Mouse (Mus musculus): ENCODE data around the gene Tdg.
A peak's percentile ranks its signal among the peaks of the same experiment; 100 is the strongest.

The Tdg gene

DNA sequence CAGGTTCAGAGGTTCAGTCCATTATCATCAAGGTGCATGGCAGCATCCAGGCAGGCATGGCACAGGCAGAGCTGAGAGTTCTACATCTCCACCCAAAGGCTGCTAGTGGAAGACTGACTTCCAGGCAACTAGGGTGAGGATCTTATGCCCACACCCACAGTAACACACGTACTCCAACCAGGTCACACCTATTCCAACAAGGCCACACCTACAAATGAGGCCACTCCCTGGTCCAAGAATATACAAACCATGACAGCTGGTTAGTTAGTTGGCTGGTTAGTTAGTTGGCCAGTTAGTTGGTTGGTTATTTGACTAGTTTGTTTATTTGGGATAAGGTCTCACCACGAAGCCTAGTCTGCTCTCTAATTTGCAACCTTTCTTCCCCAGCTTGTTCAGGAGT is 33.7 kb downstream of the Tdg start:
- no peak for DNase-seq (ENCODE audit: low spot score)

DNA sequence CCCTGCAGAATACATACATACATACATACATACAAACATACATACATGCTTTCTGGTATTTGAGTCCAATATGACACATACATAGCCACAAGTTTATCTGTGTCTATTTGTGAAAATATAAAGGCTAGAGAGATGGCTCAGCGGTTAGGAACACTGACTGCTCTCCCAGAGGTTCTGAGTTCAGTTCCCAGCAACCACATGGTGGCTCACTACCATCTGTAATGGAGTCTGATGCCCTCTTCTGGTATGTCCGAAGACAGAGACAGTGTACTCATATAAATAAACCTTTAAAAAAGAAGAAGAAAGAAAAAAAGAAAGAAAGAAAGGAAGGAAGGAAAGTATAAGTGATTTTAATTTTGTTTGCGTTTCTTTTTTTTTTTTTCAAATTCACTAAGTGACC is 36.3 kb downstream of the Tdg start:
- DNase-seq (ENCODE audit: low spot score): no peak

DNA sequence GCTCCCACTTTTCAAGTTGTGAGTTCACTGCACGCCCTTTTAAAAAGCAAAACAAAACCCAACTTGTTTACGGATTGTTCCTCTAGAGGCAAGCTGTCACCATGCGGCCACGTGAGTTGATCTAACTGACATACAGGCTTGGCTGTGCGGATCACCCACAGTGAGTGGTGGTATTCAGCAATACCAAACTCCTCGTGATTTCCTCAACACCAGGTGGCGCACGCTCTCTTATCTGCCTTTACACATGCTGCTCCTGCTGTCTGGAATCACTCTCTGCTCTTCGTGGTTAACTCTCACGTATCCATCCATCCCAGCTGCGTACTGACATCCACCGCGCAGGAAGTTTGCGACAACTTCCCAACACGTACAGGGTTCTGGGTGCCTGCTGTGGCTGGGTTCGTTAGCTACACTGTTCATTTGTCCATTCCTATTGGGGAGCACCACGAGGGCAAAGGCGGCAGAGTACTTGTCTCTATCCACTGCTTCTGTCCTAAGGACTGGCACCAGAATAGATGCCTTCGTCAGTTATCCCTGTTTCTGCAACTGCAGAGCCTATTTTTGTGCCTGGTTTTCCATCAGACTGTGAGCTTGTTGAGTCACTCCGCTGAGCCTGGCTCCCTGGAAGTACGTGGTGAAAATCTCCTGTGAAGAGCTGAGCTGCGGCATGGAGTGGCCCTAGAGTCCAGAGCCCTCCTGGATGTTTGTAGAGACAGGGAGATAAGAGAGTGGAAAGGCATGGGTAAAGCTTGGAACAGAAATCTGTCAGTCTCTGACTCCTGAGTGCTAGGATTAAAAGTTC is 37.0 kb downstream of the Tdg start:
- DNase-seq (ENCODE audit: low spot score): peak; percentile 78

DNA sequence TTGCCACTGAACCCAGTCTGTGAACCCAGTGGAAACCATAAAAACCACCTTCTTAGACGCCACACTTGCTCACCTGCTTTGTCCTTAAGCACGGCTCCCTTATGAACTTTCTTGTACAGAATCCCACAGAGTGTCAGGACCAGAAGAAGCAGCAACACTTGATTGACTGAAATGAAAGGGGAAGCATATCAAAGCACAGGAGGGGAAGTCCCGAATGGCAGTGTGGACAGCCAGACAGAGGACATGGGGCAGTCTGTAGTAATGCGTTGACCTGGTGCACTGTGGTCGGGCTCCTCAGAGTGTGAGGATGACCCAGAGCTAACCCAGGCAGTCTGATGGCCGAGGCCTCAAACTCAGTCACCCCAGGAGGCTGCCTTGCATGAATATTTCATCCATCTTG is 40.6 kb downstream of the Tdg start:
- DNase-seq (ENCODE audit: low spot score): no peak

DNA sequence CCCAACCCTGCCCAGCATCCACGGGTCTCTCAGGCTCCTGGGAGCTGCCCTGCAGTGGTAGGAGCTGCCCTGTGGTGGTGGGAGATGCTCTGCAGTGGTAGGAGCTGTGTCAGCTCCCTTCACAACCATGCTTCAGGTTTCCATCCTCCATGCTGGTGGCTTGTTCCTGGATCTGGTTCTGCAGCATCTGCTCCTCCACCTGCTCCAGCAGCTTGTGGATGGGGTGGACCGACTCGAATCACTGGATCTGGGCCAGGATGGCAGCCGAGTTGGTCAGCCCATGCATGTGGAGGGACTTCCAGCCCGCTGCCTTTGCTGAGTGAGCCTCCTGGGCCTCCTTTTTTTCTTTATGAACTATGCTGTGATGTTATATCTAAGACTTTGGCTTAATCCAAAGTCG is 47.3 kb downstream of the Tdg start:
- DNase-seq (ENCODE audit: low spot score): no peak

DNA sequence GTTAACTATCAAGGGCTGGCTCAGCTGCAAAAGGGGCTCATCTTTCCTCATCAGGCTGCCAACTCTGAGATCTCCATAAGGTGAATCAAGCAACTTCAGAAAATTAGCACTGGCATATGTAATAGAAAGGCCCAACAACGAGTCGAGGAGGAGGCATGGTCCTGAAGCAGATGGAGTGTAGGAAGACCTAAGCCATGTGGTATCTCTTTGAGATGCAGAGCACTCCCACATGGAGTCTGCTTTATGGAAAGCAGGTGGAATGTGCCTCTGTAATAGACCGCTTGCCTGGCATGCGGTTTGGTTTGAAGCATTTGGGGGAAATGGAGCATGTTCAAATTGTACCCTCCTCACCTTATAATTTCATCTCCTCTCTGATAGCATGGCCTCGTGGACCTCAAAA is 51.1 kb downstream of the Tdg start:
- no peak for DNase-seq (ENCODE audit: low spot score)

DNA sequence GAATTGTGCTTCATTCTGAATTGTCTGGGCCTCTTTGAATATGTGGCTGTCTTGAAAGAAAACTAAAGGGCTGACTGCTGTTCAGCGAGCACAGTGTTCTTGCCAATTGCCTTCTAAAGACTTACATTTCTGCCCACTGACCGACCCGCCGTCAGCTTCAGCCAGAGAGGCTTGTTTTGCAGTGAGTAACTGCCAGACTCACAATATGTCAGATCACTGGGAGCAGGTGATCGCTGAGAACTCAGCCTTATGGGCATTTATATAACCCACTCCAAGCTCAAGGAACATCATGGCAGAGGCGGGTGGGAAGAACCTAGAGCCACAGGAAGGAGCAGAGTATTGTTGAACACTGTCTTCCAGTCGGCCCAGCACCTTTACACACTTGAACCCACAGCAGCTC is 52.0 kb downstream of the Tdg start:
- no peak for DNase-seq (ENCODE audit: low spot score)

DNA sequence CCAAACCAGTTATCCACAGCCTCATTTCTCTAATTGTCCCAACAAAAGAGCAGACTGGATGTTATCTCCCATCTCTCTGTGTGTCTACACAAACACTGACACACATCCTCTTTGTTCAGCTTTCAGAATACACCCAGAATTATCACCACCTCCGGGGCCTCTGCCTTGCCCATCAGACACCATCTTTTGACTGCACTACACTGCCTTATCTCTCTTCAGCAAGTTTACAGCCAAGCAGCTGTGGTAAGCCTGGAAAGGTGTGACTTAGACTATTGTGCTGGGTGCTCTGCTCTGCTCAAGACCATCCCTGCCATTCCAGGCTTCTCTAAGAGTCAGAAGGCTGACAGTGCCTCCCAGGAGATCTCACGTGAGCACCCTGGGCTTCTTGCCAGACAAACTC is 55.8 kb downstream of the Tdg start:
- no peak for DNase-seq (ENCODE audit: low spot score)

DNA sequence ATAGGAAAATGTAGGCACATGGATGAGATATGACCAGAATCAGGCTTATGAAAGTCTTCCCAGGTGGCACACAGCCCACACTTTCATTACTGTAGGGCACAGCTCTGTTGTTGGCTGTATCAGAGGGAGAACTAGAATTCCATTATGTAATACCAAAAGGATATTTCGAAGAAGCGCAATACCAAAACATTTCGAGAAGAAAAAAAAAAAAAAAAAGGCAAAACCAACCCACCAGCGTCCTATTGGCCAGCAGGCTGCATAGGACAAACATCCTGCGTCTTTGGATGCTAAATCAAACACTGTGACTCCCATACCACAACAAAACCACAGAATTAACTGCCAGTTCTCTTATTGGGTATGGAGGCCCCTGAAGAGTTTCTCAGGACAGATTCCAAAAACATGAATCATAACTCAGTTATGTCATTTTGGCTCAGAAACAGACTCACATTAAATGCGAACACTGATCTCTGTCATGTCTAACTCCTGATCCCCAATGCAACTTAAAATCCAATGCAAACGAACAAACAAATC is 60.1 kb downstream of the Tdg start:
- no peak for DNase-seq (ENCODE audit: low spot score)

DNA sequence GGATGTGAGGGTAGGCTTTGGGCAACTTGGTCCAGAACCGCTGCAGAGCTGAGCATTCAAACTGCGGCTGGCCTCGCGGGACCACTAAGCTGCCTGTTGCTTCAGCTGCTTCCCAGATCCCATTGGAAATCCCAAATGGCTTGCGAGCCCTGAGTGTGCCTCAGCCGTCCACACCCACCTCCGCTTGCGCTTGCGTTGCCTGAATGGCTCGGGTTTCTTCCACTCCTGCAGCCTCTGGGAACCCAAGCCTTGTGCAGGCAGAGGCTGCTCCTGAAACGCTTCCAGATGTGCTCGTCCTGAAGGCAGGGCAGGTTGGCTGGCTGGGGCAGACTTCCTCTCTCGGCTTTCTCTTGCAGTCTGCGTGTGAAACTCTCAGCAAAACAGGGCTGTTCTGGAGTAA is 60.9 kb downstream of the Tdg start, which contains the start of gene Glt8d2:
Gene Glt8d2, minus strand, starts transcription at position 157 of the 400 bp plus-strand sequence.
- DNase-seq (ENCODE audit: low spot score): peak; percentile 26

DNA sequence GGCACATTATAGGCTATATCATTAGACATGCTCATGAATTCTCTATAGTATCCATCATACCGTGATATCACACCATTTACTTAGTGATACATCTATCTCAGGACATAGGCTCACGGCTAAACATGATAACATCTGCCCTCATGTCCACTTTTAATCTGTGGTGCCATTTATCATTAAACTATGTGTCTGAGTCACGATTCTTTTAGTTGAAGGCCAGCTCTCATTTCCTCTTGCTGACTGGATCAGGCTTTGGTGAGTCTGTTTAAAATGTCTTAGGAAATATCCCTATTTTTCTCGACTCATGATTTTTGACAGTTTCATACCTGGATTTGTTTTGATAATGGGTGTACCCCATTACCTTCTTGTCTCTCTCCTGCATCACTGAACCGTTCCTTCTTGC is 66.3 kb downstream of the Tdg start, which contains the start of gene Hcfc2:
Gene Hcfc2, plus strand, starts transcription at position 205 of the 400 bp plus-strand sequence.
- no peak for DNase-seq (ENCODE audit: low spot score)

DNA sequence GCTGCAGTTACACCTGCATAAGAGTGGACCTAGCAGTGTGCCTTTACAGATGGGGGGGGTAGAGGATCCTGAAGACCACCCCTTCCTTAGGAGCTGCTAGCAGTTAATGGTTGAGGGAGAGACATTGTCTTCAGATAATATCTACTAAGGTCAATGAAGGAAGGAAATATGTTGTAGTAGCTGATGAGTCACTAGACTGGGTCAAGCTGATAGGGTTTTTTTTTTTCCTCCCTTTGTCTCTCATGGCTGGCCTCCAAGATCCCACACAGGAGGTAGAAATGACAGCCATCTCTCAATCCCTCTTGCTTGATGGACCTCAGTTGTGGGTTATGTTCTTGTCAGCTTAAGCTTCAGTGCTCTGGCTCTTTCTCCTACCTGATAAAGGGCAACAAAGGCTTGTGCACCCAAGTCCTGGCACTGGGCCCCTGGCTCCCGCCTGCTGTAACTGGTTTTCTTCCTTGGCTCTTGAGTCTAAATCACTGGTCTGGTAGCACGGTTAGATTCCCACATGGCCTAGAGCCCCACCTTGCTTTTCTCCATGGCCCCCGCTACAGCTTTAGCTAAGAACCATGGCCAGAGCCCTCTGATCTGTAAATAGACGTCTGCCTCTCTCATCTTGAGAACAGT is 66.9 kb downstream of the Tdg start:
- no peak for DNase-seq (ENCODE audit: low spot score)

DNA sequence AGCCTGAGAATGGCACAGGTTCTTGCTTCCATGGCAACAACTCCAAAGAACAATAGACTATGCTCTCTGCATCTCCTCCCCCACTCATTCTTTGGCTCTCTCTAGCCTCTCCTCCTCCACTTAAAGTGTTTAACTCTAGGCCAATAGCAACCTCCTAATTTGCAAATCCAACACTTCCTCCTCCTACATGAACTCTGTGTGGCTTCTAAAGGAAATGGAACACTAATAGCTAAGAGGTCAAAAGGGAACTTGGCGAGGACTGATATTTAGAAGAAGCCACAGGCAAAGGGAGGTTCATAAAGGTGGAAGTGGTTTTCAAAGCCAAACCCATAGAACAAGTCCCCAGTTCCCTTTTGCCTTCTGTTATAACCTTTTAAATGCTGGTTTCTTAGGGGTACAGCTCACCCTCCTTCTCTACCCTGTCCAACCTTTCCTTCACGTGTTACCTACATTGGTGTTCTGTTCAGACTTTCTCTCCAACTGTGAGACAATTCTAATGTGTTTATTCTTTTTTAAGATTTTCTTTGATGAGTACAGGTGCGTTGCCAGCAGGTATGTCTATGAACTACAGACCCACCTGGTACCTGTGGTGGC is 67.8 kb downstream of the Tdg start:
- DNase-seq (ENCODE audit: low spot score): no peak

DNA sequence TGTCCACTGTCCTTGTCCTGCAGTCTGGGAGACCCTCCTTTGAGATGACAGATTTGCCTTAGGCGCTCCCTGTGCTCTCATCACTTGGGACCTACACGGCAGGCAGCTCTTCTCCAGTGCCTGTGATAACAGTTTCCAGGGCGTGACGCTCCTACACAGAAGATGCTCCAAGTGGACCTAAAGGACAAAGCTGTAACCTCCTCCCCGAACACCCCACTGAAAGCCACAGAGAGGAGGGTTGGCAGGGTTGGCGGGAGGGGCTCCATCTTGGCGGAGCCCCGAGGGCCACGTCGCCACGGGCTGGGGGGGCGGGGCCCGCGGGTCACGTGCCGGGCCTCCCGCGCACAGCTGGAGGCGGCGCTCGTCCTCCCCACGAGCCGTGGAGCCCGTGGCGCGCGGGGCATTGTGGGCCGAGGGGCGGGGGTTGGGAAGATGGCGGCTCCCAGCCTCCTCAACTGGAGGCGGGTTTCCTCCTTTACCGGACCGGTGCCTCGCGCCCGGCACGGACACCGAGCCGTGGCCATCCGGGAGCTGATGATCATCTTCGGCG is 69.2 kb downstream of the Tdg start:
- DNase-seq (ENCODE audit: low spot score): peak; percentile 87

DNA sequence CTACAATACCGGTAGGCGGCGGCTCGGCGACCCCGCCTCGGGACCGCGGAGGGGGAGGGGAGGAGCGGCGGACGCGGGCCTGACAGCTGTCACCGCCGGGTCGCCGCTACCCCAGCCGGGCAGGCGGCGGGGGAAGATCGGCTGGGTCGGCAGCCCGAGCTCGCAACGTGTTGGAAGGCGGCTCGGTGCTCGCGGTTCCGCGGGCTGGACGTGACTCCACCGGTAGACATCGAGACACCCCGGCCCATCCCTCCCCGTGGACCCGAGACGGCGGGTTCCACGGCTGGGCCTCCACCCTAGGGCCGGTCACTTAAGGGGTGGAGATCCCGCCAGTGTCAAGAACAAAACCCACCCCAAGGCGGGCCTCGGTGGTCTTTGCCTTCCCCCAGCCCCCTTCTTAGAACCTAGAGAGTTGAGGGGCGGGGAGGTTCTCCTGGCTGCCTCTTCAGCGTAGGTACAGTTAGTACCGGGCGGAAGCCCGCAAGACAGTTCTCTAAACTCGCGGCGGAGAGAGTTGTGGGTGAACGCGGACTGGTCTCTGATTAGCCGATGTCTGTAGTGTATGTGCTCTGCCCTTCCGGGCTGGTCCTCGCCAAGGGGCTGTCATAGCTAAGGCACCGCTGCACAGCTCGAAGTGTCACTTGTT is 69.8 kb downstream of the Tdg start:
- no peak for DNase-seq (ENCODE audit: low spot score)

All from urinary bladder, postnatal 25 days (tissue).